Mouse (Mus musculus) lung, postnatal 14 days (tissue): ENCODE data around the gene Vav2.
A peak's percentile ranks its signal among the peaks of the same experiment; 100 is the strongest.

Experiments used
- DNase-seq: peaks from one replicate; pipeline ENCODE4 v3.0.0; 2021

Vav2 gene

DNA sequence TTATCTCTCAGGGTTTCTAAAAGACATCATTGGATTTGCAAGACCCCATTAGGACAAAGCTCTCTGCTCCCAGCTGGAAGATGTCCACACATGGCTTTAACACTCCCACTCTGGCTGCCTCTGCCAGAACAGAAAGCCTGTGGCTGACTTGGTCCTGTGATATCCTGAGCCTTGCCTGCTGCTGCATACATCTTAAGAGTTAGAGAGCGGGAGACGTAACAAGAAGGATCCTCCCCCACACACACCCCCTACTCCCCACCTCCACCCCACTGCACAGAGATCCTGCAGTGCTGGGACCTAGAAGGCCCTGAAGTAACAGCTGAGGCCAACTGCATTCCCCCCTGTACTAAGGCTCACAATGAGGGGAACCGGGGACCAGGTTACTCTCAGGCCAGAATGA lies 114.3 kb downstream of the Vav2 start:
- DNase-seq, result no peak

GRCm38 (mm10) chr2:27311606-27312005 lies 115.2 kb downstream of the Vav2 start:
- DNase-seq, result no peak

DNA sequence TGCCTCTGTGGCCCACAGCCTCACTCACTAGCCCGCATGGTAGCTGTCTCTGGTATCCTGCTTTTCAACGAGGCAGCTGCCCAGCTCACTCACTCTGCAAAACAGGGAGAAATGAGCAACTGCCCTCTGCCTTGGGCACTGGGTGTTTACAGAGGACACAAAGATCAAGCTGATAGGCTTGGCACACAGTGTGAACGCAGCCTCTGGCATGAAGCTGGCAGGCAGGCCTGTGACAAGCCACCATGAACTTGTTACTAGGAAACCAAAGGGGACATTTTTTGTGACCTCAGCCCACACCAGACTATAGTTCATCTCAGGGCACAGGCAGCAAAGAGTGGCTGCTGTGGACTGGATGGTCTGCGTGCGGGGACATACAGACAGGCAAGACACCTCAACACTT lies 115.9 kb downstream of the Vav2 start:
- DNase-seq, result no peak

GRCm38 (mm10) chr2:27310221-27310620 lies 116.6 kb downstream of the Vav2 start:
- no peak for DNase-seq

- DNase-seq, result no peak
Observed at GRCm38 (mm10) chr2:27306628-27307027, 120.2 kb downstream of the Vav2 start.

GRCm38 (mm10) chr2:27304741-27305140 lies 122.1 kb downstream of the Vav2 start:
- peak; percentile 68 for DNase-seq

GRCm38 (mm10) chr2:27304074-27304473 lies 122.8 kb downstream of the Vav2 start:
- DNase-seq, result no peak

DNA sequence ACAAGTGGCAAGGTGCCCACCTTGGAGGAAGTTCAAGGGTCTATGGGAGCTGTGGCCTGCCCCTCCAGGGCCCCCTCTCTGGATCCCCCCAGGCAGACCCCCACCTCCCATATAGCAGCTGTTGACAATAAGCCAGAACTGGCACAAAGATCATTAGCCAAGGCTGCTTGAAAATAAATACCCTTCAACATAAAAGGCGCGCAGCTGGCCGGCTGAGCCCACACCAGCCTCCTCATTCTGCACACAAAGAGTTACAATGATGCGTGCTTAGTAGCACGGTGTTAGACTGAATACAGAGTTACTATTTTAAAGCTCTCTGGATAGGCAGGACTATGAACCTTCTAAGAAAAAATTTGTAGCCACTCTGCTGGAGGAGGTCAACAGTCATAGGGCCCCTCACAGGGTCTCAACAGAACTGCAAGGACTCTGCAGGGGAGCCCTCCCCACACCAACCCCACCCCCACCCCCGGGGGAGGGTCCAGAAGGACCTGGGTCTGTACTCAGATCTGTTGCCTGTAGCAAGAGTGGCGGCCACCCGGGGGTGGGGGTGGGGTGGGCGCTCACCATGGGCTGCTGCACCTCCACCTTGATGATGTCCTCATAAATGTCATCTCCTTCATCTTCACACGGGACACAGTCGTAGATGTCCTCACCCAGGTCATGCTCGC lies 125.3 kb downstream of the Vav2 start:
- no peak for DNase-seq

DNA sequence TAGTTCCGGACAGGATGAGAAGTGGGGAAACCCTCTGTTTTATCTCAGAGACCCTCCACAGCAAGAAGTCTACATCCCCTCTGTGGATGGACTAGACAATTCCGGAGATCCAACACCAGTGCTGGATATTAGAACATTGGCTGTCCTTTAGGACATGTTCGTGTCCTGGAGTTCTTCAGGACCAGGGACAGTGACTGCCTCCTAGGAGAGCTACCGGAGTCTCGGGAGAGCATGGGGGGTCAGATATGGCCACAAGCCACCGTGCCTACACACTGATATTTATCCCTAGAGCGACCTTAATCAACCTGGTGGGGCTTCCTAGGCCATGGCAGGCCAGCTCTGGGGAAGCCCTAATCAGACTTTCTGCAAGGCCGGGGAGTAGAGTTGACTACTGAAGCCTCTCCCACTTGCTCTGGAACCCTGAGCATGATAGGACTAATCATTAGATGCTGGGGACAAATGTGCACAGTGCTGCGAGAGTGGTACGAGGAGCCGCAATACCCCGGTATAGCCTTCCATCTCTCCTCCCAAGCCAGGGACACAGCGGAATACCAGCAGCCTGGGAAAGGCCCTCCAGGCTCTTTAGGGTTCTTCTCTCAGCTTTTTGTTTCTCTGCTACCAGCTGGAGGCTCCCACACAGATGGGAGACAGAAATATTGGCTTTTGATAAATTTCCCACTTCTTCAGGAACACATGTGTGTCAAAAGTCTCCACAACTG lies 125.9 kb downstream of the Vav2 start:
- no peak for DNase-seq

GRCm38 (mm10) chr2:27296656-27297406 lies 130.0 kb downstream of the Vav2 start:
- no peak for DNase-seq

GRCm38 (mm10) chr2:27294777-27295176 lies 132.1 kb downstream of the Vav2 start:
- DNase-seq, result no peak

DNA sequence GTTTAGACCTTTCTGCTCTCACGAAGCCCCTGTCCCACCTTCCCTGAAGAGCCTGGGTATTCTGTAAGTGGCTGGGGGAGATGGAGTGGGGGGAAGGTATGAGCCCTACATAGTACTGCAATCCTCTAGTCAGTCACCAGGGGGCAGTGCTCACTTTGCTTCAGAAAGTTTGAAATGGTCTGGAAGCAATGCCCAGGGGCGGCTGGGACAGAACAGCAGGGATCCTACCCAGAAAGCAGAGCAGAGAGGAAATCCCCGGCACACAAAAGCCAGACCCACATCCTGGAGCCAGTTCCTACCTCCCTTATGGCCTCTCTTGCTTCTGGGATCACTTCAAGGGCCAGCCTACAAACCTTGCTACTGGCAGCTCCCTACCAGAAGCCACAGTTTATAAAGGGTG lies 137.8 kb downstream of the Vav2 start:
- peak; percentile 90 for DNase-seq

- DNase-seq, result no peak
Observed at GRCm38 (mm10) chr2:27286971-27287710, 139.7 kb downstream of the Vav2 start.

- no peak for DNase-seq
Observed at GRCm38 (mm10) chr2:27284441-27284840, 142.4 kb downstream of the Vav2 start.

DNA sequence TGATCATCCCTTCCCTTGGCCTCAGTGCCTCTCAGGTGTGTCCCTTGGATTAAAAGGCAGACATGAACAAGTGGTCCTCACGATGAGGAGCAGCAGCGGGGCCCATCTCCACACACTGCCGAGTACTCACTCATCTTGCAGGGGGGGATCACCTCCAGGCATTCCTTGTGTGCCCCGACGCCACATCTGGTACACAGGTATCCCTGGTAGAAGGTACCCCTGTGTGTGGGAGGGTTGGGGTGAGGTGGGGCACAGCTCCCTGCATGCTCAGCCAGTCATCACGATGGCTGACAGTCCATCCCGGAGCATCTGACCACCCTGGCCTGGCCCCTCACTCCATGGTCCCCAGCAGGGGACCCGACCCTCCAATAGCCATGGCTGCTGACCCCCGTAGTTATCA lies 145.1 kb downstream of the Vav2 start:
- DNase-seq, result no peak

DNA sequence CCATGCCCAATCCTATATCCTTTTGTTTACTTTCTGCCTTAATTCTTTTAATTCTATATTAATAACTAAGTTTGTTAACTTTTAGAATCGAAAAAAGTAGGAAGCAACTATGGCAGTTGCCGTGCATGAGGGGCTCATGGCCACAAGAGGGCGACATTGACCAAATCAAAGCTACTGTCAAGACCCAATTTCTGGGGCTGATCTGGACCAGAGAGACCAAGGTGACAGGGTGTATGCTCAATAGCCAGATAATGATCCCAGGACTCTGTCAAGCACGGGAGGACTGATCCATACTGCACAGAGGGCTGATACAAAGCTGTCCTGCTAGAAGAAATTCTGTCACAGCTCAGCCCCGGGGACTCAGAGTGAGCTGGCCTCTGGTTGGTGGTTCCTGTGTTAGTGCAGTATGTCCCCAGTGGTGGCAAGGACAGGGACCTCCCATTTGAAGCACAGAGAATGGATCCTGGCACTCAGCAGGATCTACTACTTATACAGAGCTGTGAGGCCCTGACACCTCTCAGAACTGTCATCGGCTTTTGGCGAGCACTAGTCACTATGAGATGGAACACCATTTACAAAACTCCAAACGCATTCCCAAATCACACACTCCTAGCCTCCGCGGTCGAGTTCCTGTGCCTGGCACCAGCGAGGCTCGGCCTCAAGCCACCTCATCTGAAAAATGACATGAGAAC lies 145.8 kb downstream of the Vav2 start:
- peak; percentile 83 for DNase-seq

- no peak for DNase-seq
Observed at GRCm38 (mm10) chr2:27278859-27279258, 148.0 kb downstream of the Vav2 start.

DNA sequence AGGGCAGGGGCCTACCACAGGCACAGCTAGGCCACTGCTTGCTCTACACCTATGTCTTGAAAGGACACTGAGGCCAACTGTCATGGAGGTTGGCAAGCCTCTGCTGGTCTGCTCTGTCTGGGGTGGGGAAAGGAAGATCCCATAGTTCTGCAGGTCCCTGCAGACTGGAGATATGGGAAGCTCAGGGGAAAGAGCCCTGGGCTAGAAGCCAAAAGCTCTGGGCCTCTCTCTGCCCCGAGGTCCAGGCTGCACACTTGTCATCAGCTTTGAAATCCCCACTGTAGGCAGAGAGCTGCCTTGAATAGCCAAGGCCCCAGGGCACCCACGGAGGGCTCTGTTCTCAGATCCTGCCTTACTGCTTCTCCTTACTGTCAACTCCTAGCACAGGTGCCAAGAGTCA lies 158.5 kb downstream of the Vav2 start:
- no peak for DNase-seq

DNA sequence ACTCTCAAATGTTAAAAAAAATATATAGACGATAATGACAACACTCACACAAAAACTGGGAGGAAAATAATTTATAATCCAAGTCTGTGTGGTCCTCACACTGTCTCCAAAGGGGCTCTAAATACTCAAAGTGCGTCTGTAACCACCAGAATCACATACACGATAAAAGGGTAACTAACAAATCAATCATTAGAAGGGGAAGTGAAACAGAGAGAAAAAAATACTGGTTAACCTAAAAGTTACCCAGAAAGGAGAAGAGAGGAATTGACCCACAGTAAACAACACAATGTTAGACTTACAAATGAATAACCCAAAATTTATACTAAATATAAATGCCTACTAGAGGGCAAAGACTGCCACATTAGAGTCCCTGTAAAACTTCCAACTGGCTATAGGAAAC lies 161.0 kb downstream of the Vav2 start:
- DNase-seq, result no peak

DNA sequence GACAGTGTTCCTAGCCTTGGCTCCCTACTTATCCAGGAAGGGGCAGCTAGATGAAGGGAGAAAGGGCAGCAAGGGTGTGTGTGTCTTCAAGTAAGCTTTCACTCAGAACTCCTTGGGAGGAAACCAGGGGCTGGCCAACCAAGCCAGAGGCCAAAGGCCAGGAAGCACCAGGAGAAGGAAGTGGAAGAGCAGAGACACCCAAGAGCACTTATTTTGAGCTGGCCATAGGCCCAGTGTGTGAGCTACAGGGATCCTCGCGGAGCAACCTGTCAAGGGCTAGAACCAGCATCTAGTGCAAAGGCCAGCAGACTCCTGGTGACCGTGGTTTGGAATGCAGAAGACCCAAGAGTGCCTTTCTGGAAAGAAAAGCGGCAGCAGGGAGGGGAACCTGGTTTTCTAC lies 163.8 kb downstream of the Vav2 start:
- no peak for DNase-seq

DNA sequence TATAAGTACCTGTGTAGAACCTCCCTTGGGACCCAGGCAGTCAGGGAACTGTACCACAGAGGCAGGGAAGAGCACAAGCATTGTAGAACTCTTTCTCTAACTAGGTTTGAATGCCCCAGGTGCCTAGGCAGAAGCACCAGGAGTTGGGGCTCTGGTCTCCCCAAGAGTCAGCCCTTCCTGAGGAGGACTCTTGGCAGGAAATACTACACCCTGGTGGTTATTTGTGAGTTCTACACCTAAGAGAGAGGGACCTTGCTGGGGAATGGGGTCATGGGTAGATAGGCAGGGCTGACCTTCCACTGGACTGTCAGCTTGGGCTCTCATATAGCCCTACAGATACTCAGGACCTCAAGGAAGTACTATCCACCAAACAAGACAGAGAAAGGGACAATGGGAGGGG lies 175.4 kb downstream of the Vav2 start:
- DNase-seq, result no peak

GRCm38 (mm10) chr2:27248211-27248610 lies 178.6 kb downstream of the Vav2 start, which contains the start of gene Sardh:
Sardh (minus strand) TSS chr2:27248337.
- DNase-seq, result no peak

GRCm38 (mm10) chr2:27247487-27247863 lies 179.4 kb downstream of the Vav2 start:
- DNase-seq, result no peak
